Mouse (Mus musculus): ENCODE data around the gene Mpp6. TPM values are rescaled to one million over a fixed set of nuclear protein-coding genes. Genes with fewer than 3 reads are reported as not detected.

Mpp6 gene
- polyA plus RNA-seq, 1 experiment: 73.5 TPM

- Histone ChIP-seq H3K27me3 (ENCODE audit: control insufficient read depth, insufficient read depth, low read length) (no peaks in the 10 kb centered on the region), H3K4me3 (ENCODE audit: control insufficient read depth, low read depth, low read length) (no peak overlapping the region), H3K27ac (ENCODE audit: control insufficient read depth, insufficient read depth, low read depth, low read length) (no peak overlapping the region), H3K4me1 (ENCODE audit: control insufficient read depth, insufficient read depth, low read length) (no peaks in the 10 kb centered on the region), H3K36me3 (ENCODE audit: control insufficient read depth, insufficient read depth, low read length) (no peaks in the 10 kb centered on the region)
- TF ChIP-seq CTCF (IDR thresholded peaks at IDR 0.05; ENCODE audit: control insufficient read depth, insufficient read depth, insufficient replicate concordance, low read depth, low read length): no peak
- TF ChIP-seq POLR2A (IDR thresholded peaks at IDR 0.05; ENCODE audit: control insufficient read depth, low read depth, low read length): no peak
Observed at GRCm38 (mm10) chr6:50222986-50223385, 112.9 kb downstream of the Mpp6 start.

DNA sequence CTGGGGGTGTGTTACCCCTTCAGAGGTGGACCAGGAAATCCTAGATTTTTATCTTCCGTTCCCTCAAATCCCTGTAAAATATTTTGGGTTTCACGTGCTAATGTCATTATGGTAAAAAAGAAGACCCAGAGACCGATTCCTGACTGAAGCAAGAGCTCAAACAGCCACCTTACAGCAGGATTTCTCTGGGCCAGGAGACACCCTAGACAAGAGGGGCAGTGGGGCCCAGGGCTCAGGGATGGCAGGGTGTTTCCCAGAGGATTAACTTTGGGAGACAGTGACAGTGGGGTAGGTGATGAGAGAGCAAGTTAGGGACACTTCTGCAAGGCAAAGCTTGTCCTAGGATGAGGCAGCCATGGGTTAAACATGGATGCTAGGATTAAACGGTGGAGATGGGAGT, 113.6 kb downstream of the Mpp6 start:
- no peaks in the 10 kb centered on the region for H3K4me1 ChIP-seq (ENCODE audit: control insufficient read depth, insufficient read depth, low read length)
- TF ChIP-seq POLR2A (IDR thresholded peaks at IDR 0.05; ENCODE audit: control insufficient read depth, low read depth, low read length) (no peak), CTCF (IDR thresholded peaks at IDR 0.05; ENCODE audit: control insufficient read depth, insufficient read depth, insufficient replicate concordance, low read depth, low read length) (no peak)
- H3K27me3 ChIP-seq (ENCODE audit: control insufficient read depth, insufficient read depth, low read length): no peaks in the 10 kb centered on the region
- H3K27ac ChIP-seq (ENCODE audit: control insufficient read depth, insufficient read depth, low read depth, low read length): no peak overlapping the region
- no peaks in the 10 kb centered on the region for H3K36me3 ChIP-seq (ENCODE audit: control insufficient read depth, insufficient read depth, low read length)
- H3K4me3 ChIP-seq (ENCODE audit: control insufficient read depth, low read depth, low read length): no peak overlapping the region

GRCm38 (mm10) chr6:50225232-50225631, 115.2 kb downstream of the Mpp6 start:
- H3K4me1 ChIP-seq (ENCODE audit: control insufficient read depth, insufficient read depth, low read length): no peaks in the 10 kb centered on the region
- TF ChIP-seq CTCF (IDR thresholded peaks at IDR 0.05; ENCODE audit: control insufficient read depth, insufficient read depth, insufficient replicate concordance, low read depth, low read length) (no peak), POLR2A (IDR thresholded peaks at IDR 0.05; ENCODE audit: control insufficient read depth, low read depth, low read length) (no peak)
- no peaks in the 10 kb centered on the region for H3K36me3 ChIP-seq (ENCODE audit: control insufficient read depth, insufficient read depth, low read length)
- H3K27ac ChIP-seq (ENCODE audit: control insufficient read depth, insufficient read depth, low read depth, low read length): no peak overlapping the region
- no peaks in the 10 kb centered on the region for H3K27me3 ChIP-seq (ENCODE audit: control insufficient read depth, insufficient read depth, low read length)
- no peak overlapping the region for H3K4me3 ChIP-seq (ENCODE audit: control insufficient read depth, low read depth, low read length)

DNA sequence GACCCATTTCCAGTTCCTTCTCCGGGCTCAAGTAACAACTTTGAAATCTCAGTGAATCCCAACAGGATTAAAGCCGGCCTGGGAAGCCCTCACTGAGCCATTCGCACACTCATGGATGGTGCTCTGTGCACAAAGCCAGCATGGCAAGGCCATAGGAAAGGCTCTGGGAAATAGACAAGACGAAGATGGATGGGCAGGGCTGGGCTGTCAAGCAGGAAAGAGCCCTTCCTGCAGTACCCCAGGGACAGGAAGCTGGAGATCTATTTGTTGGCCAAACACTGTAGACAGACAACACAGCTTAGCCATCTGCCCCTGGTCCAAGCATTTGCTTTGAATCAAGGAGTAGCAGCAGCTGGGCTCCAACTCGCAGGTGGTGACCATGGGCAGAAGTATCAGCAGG, 118.1 kb downstream of the Mpp6 start:
- H3K27me3 ChIP-seq (ENCODE audit: control insufficient read depth, insufficient read depth, low read length): no peaks in the 10 kb centered on the region
- H3K4me3 ChIP-seq (ENCODE audit: control insufficient read depth, low read depth, low read length): no peak overlapping the region
- no peaks in the 10 kb centered on the region for H3K4me1 ChIP-seq (ENCODE audit: control insufficient read depth, insufficient read depth, low read length)
- TF ChIP-seq CTCF (IDR thresholded peaks at IDR 0.05; ENCODE audit: control insufficient read depth, insufficient read depth, insufficient replicate concordance, low read depth, low read length) (no peak), POLR2A (IDR thresholded peaks at IDR 0.05; ENCODE audit: control insufficient read depth, low read depth, low read length) (no peak)
- no peaks in the 10 kb centered on the region for H3K36me3 ChIP-seq (ENCODE audit: control insufficient read depth, insufficient read depth, low read length)
- H3K27ac ChIP-seq (ENCODE audit: control insufficient read depth, insufficient read depth, low read depth, low read length): no peak overlapping the region

DNA sequence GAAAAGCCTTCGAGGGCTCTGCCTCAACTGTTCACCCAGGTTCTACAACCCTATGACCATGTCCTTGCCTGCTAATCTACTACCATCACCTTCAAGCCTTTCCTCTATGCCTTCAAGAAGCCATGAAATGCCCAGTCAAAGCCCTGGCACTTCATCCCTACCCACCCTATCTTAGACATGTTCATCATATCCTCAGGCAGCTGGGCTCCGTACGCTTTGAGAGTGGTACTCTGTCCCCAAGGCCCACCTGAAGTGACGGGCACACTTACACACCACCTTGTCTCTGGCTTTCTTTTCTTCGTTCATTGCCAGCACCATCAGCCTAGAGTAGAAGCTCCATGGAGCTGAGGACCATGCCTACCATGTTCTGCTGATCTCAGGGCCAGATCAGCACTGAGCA, 121.2 kb downstream of the Mpp6 start:
- H3K27ac ChIP-seq (ENCODE audit: control insufficient read depth, insufficient read depth, low read depth, low read length): no peak overlapping the region
- no peak for TF ChIP-seq CTCF (IDR thresholded peaks at IDR 0.05; ENCODE audit: control insufficient read depth, insufficient read depth, insufficient replicate concordance, low read depth, low read length)
- TF ChIP-seq POLR2A (IDR thresholded peaks at IDR 0.05; ENCODE audit: control insufficient read depth, low read depth, low read length): no peak
- H3K4me3 ChIP-seq (ENCODE audit: control insufficient read depth, low read depth, low read length): no peak overlapping the region
- no peaks in the 10 kb centered on the region for H3K4me1 ChIP-seq (ENCODE audit: control insufficient read depth, insufficient read depth, low read length)
- no peaks in the 10 kb centered on the region for H3K27me3 ChIP-seq (ENCODE audit: control insufficient read depth, insufficient read depth, low read length)
- H3K36me3 ChIP-seq (ENCODE audit: control insufficient read depth, insufficient read depth, low read length): no peaks in the 10 kb centered on the region

GRCm38 (mm10) chr6:50232984-50233383, 122.9 kb downstream of the Mpp6 start:
- Histone ChIP-seq H3K27ac (ENCODE audit: control insufficient read depth, insufficient read depth, low read depth, low read length) (no peak overlapping the region), H3K4me1 (ENCODE audit: control insufficient read depth, insufficient read depth, low read length) (no peaks in the 10 kb centered on the region), H3K4me3 (ENCODE audit: control insufficient read depth, low read depth, low read length) (no peak overlapping the region), H3K27me3 (ENCODE audit: control insufficient read depth, insufficient read depth, low read length) (no peaks in the 10 kb centered on the region), H3K36me3 (ENCODE audit: control insufficient read depth, insufficient read depth, low read length) (no peaks in the 10 kb centered on the region)
- TF ChIP-seq CTCF (IDR thresholded peaks at IDR 0.05; ENCODE audit: control insufficient read depth, insufficient read depth, insufficient replicate concordance, low read depth, low read length) (no peak), POLR2A (IDR thresholded peaks at IDR 0.05; ENCODE audit: control insufficient read depth, low read depth, low read length) (no peak)

GRCm38 (mm10) chr6:50237963-50238362, 127.9 kb downstream of the Mpp6 start:
- TF ChIP-seq POLR2A (IDR thresholded peaks at IDR 0.05; ENCODE audit: control insufficient read depth, low read depth, low read length) (no peak), CTCF (IDR thresholded peaks at IDR 0.05; ENCODE audit: control insufficient read depth, insufficient read depth, insufficient replicate concordance, low read depth, low read length) (no peak)
- Histone ChIP-seq H3K36me3 (ENCODE audit: control insufficient read depth, insufficient read depth, low read length) (no peaks in the 10 kb centered on the region), H3K4me3 (ENCODE audit: control insufficient read depth, low read depth, low read length) (no peak overlapping the region), H3K4me1 (ENCODE audit: control insufficient read depth, insufficient read depth, low read length) (no peaks in the 10 kb centered on the region), H3K27me3 (ENCODE audit: control insufficient read depth, insufficient read depth, low read length) (no peaks in the 10 kb centered on the region), H3K27ac (ENCODE audit: control insufficient read depth, insufficient read depth, low read depth, low read length) (no peak overlapping the region)

- H3K27me3 ChIP-seq (ENCODE audit: control insufficient read depth, insufficient read depth, low read length): no peaks in the 10 kb centered on the region
- no peak overlapping the region for H3K4me3 ChIP-seq (ENCODE audit: control insufficient read depth, low read depth, low read length)
- H3K4me1 ChIP-seq (ENCODE audit: control insufficient read depth, insufficient read depth, low read length): no peaks in the 10 kb centered on the region
- no peaks in the 10 kb centered on the region for H3K36me3 ChIP-seq (ENCODE audit: control insufficient read depth, insufficient read depth, low read length)
- H3K27ac ChIP-seq (ENCODE audit: control insufficient read depth, insufficient read depth, low read depth, low read length): no peak overlapping the region
- TF ChIP-seq CTCF (IDR thresholded peaks at IDR 0.05; ENCODE audit: control insufficient read depth, insufficient read depth, insufficient replicate concordance, low read depth, low read length): no peak
- TF ChIP-seq POLR2A (IDR thresholded peaks at IDR 0.05; ENCODE audit: control insufficient read depth, low read depth, low read length): no peak
Observed at GRCm38 (mm10) chr6:50239902-50240301, 129.9 kb downstream of the Mpp6 start.
